8 mouse cellular contexts compared by ENCODE assay signal in genomic region chr2:37430593-37431464, GRCm38 (mm10). TPM values are rescaled to one million over a fixed set of nuclear protein-coding genes. Genes with fewer than 3 reads are reported as not detected.
DNase-seq lines count a peak whose midpoint lies in the region; ATAC-seq and TF ChIP-seq lines count a peak whose summit lies in the region.

No protein-coding gene starts in this region.

- peak overlapping the region; percentile 82 for H3K4me2 ChIP-seq in embryonic facial prominence, embryonic 13.5 days
- peak overlapping the region; percentile 66 for H3K4me2 ChIP-seq in limb, embryonic 11.5 days (ENCODE audit: low read depth, severe bottlenecking)
- H3K4me2 ChIP-seq in midbrain, embryonic 13.5 days (replicated peaks) = peak overlapping the region; percentile 92

- DNase-seq in 3T3-L1 (ENCODE audit: low read depth, low spot score) = peak; percentile 97
- peak; percentile 46 to 64 for DNase-seq in adrenal gland, postnatal 4 days (ENCODE audit: low spot score in 2 of 2)
- peak; percentile 88 to 92 for DNase-seq in heart, adult 18-20 months
- DNase-seq in kidney, adult 2 months = peak; percentile 94
- peak; percentile 84 for DNase-seq in limb, embryonic 11.5 days (ENCODE audit: low spot score)

- H3K4me1 ChIP-seq in embryonic facial prominence, embryonic 13.5 days = peaks cover 13% of the 10 kb centered on the region
- H3K4me1 ChIP-seq in kidney, adult 2 months (ENCODE audit: control insufficient read depth, insufficient read depth, low read length) = peaks cover 5% of the 10 kb centered on the region; the same call in 1 of the 2 replicates
- peaks cover 3% of the 10 kb centered on the region; the same call in 1 of the 2 replicates for H3K4me1 ChIP-seq in limb, embryonic 11.5 days (ENCODE audit: control insufficient read depth, insufficient read depth, low read length)
- peaks cover 23% of the 10 kb centered on the region for H3K4me1 ChIP-seq in midbrain, embryonic 13.5 days (replicated peaks)
- peaks cover 2% of the 10 kb centered on the region; the same call in 1 of the 2 replicates for H3K4me1 ChIP-seq in small intestine, adult 2 months (ENCODE audit: control insufficient read depth, insufficient read depth, insufficient read length, low read length)

- peak; percentile 90 for ATAC-seq in embryonic facial prominence, embryonic 13.5 days (ENCODE audit: insufficient number of reproducible peaks, insufficient read depth, low FRiP score, low TSS enrichment, low read depth)
- peak; percentile 96 for ATAC-seq in limb, embryonic 11.5 days (ENCODE audit: insufficient number of reproducible peaks, low FRiP score, low TSS enrichment, low read depth)
- ATAC-seq in midbrain, embryonic 13.5 days = peak; percentile 97

- peak; percentile 44 for TF ChIP-seq POLR2A in kidney, adult 2 months (IDR thresholded peaks at IDR 0.05; ENCODE audit: low read depth, low read length)
- peak; percentile 54; the same call in 1 of the 2 replicates for TF ChIP-seq POLR2A in small intestine, adult 2 months (IDR thresholded peaks at IDR 0.05; ENCODE audit: low read depth, low read length)

- peaks cover 25% of the 10 kb centered on the region for H3K36me3 ChIP-seq in embryonic facial prominence, embryonic 13.5 days
- H3K36me3 ChIP-seq in kidney, adult 2 months (ENCODE audit: control insufficient read depth, insufficient read depth, low read length) = no peaks in the 10 kb centered on the region
- H3K36me3 ChIP-seq in limb, embryonic 11.5 days (ENCODE audit: control insufficient read depth, insufficient read depth, low read length) = peaks cover 3% of the 10 kb centered on the region; the same call in 1 of the 2 replicates
- peaks cover 23% of the 10 kb centered on the region for H3K36me3 ChIP-seq in midbrain, embryonic 13.5 days
- H3K36me3 ChIP-seq in small intestine, adult 2 months (ENCODE audit: control insufficient read depth, insufficient read depth, low read length) = peaks cover 15% of the 10 kb centered on the region

- peak overlapping the region; percentile 97 for H3K27ac ChIP-seq in embryonic facial prominence, embryonic 13.5 days
- H3K27ac ChIP-seq in kidney, adult 2 months (ENCODE audit: insufficient read depth, low read depth, low read length) = peak overlapping the region; percentile 78
- peak overlapping the region; percentile 92 for H3K27ac ChIP-seq in limb, embryonic 11.5 days (replicated peaks; ENCODE audit: low read depth, low read length)
- H3K27ac ChIP-seq in midbrain, embryonic 13.5 days = peak overlapping the region; percentile 99
- peak overlapping the region; percentile 91 for H3K27ac ChIP-seq in small intestine, adult 2 months (ENCODE audit: insufficient read depth, low read depth, low read length)

- no peaks in the 10 kb centered on the region for H3K9me3 ChIP-seq in embryonic facial prominence, embryonic 13.5 days
- H3K9me3 ChIP-seq in limb, embryonic 11.5 days (ENCODE audit: control insufficient read depth, low read length) = no peaks in the 10 kb centered on the region
- H3K9me3 ChIP-seq in midbrain, embryonic 13.5 days = no peaks in the 10 kb centered on the region

- peak overlapping the region; percentile 88 for H3K4me3 ChIP-seq in embryonic facial prominence, embryonic 13.5 days
- H3K4me3 ChIP-seq in kidney, adult 2 months (ENCODE audit: insufficient read depth, low read depth, low read length) = peak overlapping the region; percentile 80
- H3K4me3 ChIP-seq in limb, embryonic 11.5 days (ENCODE audit: low read depth, low read length) = peak overlapping the region; percentile 79
- H3K4me3 ChIP-seq in midbrain, embryonic 13.5 days (replicated peaks) = peak overlapping the region; percentile 91
- H3K4me3 ChIP-seq in small intestine, adult 2 months (ENCODE audit: low read depth, low read length) = peak overlapping the region; percentile 82

- no peak for TF ChIP-seq CTCF in kidney, adult 2 months (conservative IDR thresholded peaks at IDR 0.05; ENCODE audit: insufficient read depth, insufficient read length, low read depth, low read length)
- TF ChIP-seq CTCF in small intestine, adult 2 months (IDR thresholded peaks at IDR 0.05; ENCODE audit: extremely low read depth, insufficient read length, insufficient replicate concordance, low read depth, low read length) = no peak

- H3K27me3 ChIP-seq in embryonic facial prominence, embryonic 13.5 days = no peaks in the 10 kb centered on the region
- H3K27me3 ChIP-seq in kidney, adult 2 months (replicated peaks; ENCODE audit: control insufficient read depth, insufficient read depth, low read length) = no peaks in the 10 kb centered on the region
- H3K27me3 ChIP-seq in limb, embryonic 11.5 days (ENCODE audit: control insufficient read depth, insufficient read depth, low read length) = no peaks in the 10 kb centered on the region
- H3K27me3 ChIP-seq in midbrain, embryonic 13.5 days = no peaks in the 10 kb centered on the region
- no peaks in the 10 kb centered on the region for H3K27me3 ChIP-seq in small intestine, adult 2 months (ENCODE audit: control insufficient read depth, insufficient read depth, low read length)

- WGBS in embryonic facial prominence, embryonic 13.5 days = under 1% methylated on average over 38 of the region's 38 CpGs
- WGBS in kidney, adult 2 months = under 1% methylated on average over 38 of the region's 38 CpGs
- under 1% methylated on average over 38 of the region's 38 CpGs for WGBS in limb, embryonic 11.5 days
- under 1% methylated on average over 38 of the region's 38 CpGs for WGBS in midbrain, embryonic 13.5 days
- WGBS in small intestine, adult 2 months = under 1% methylated on average over 38 of the region's 38 CpGs

- H3K9ac ChIP-seq in embryonic facial prominence, embryonic 13.5 days = peak overlapping the region; percentile 91
- peak overlapping the region; percentile 85 for H3K9ac ChIP-seq in limb, embryonic 11.5 days (ENCODE audit: low read length)
- H3K9ac ChIP-seq in midbrain, embryonic 13.5 days (replicated peaks) = peak overlapping the region; percentile 83

RNA-seq across cellular contexts. Expression of gene Rc3h2, which starts 8.1 kb away (rescaled TPM):
- 10 to 100 TPM; 49.3 to 51.6 TPM for total RNA-seq in adrenal gland, postnatal 4 days (2021)
- polyA plus RNA-seq in embryonic facial prominence, embryonic 13.5 days (2015; fragmentation: Nextera tagmentation; extraction: Ambion mirVana) = 19.1 and 20.7 TPM in 2 replicates
- 10 to 100 TPM; 29.4 to 29.6 TPM for total RNA-seq in heart, adult 18-20 months (2021)
- 6.4 and 7.0 TPM in 2 replicates for polyA plus RNA-seq in kidney, adult 2 months (2012; rRNA removed)
- polyA plus RNA-seq in limb, embryonic 11.5 days (2014; fragmentation: Nextera tagmentation; extraction: Ambion mirVana) = 17.0 and 20.8 TPM in 2 replicates
- polyA plus RNA-seq in midbrain, embryonic 13.5 days (2015; fragmentation: Nextera tagmentation; extraction: Ambion mirVana) = 26.1 and 28.0 TPM in 2 replicates
- polyA plus RNA-seq in small intestine, adult 2 months (2012; rRNA removed) = 1.4 and 2.7 TPM in 2 replicates

RNA-seq across cellular contexts. Expression of gene Zbtb26, which starts 12.1 kb away (rescaled TPM):
- total RNA-seq in adrenal gland, postnatal 4 days (2021) = 10 to 100 TPM; 12.2 to 15.1 TPM
- 8.0 and 9.9 TPM in 2 replicates for polyA plus RNA-seq in embryonic facial prominence, embryonic 13.5 days (2015; fragmentation: Nextera tagmentation; extraction: Ambion mirVana)
- total RNA-seq in heart, adult 18-20 months (2021) = 1 to 10 TPM; 4.4 to 4.5 TPM
- polyA plus RNA-seq in kidney, adult 2 months (2012; rRNA removed) = 2.0 and 2.2 TPM in 2 replicates
- polyA plus RNA-seq in limb, embryonic 11.5 days (2014; fragmentation: Nextera tagmentation; extraction: Ambion mirVana) = 12.7 and 13.6 TPM in 2 replicates
- 9.7 and 9.9 TPM in 2 replicates for polyA plus RNA-seq in midbrain, embryonic 13.5 days (2015; fragmentation: Nextera tagmentation; extraction: Ambion mirVana)
- 0.47 and 0.56 TPM in 2 replicates for polyA plus RNA-seq in small intestine, adult 2 months (2012; rRNA removed)

RNA-seq across cellular contexts. Expression of gene Zbtb6, which starts 12.1 kb away (rescaled TPM):
- 10 to 100 TPM; 16.9 to 17.1 TPM for total RNA-seq in adrenal gland, postnatal 4 days (2021)
- polyA plus RNA-seq in embryonic facial prominence, embryonic 13.5 days (2015; fragmentation: Nextera tagmentation; extraction: Ambion mirVana) = 8.1 and 9.4 TPM in 2 replicates
- 1 to 10 TPM; 4.1 to 4.8 TPM for total RNA-seq in heart, adult 18-20 months (2021)
- 1.8 and 2.3 TPM in 2 replicates for polyA plus RNA-seq in kidney, adult 2 months (2012; rRNA removed)
- 5.4 and 5.6 TPM in 2 replicates for polyA plus RNA-seq in limb, embryonic 11.5 days (2014; fragmentation: Nextera tagmentation; extraction: Ambion mirVana)
- polyA plus RNA-seq in midbrain, embryonic 13.5 days (2015; fragmentation: Nextera tagmentation; extraction: Ambion mirVana) = 15.9 TPM in 2 replicates
- polyA plus RNA-seq in small intestine, adult 2 months (2012; rRNA removed) = 0.28 and 0.71 TPM in 2 replicates

RNA-seq across cellular contexts. Expression of gene Rabgap1, which starts 12.2 kb away (rescaled TPM):
- 10 to 100 TPM; 71.1 TPM for total RNA-seq in adrenal gland, postnatal 4 days (2021)
- 60.5 and 61.3 TPM in 2 replicates for polyA plus RNA-seq in embryonic facial prominence, embryonic 13.5 days (2015; fragmentation: Nextera tagmentation; extraction: Ambion mirVana)
- 10 to 100 TPM; 41.5 to 42.3 TPM for total RNA-seq in heart, adult 18-20 months (2021)
- polyA plus RNA-seq in kidney, adult 2 months (2012; rRNA removed) = 9.0 and 10.5 TPM in 2 replicates
- 44.4 and 44.5 TPM in 2 replicates for polyA plus RNA-seq in limb, embryonic 11.5 days (2014; fragmentation: Nextera tagmentation; extraction: Ambion mirVana)
- polyA plus RNA-seq in midbrain, embryonic 13.5 days (2015; fragmentation: Nextera tagmentation; extraction: Ambion mirVana) = 60.2 and 67.7 TPM in 2 replicates
- polyA plus RNA-seq in small intestine, adult 2 months (2012; rRNA removed) = 1.1 and 2.4 TPM in 2 replicates

Comparison
In these comparisons a context has a peak if more than half of its experiments do, and no peak if none do; other contexts are left out.
1. Peak in every context shown above with its lines: DNase-seq, ATAC-seq, H3K4me3 ChIP-seq and H3K27ac ChIP-seq.